Mouse (Mus musculus) heart, embryonic 15.5 days (tissue): Measurements from ENCODE around the gene Ift80. TPM values are rescaled to one million over a fixed set of nuclear protein-coding genes. Genes with fewer than 3 reads are reported as not detected.

ENCODE experiments used
- ATAC-seq: fragments of 200-750 bp; cut with Nextera tagmentation; replicated peaks from 2 replicates; pipeline ENCODE4 v1.8.0; 2017; ENCODE audit warnings: low read depth, moderate TSS enrichment; ENCODE audit not compliant: insufficient number of reproducible peaks, insufficient read depth, low FRiP score
- H3K27ac ChIP-seq: fragments of 300-500 bp; sonication (generic); 2 replicates; pipeline ENCODE4 v1.5.1; 2015; ENCODE audit warnings: mild to moderate bottlenecking, inconsistent platforms
- H3K27me3 ChIP-seq: fragments of 300-500 bp; sonication (generic); 2 replicates; pipeline ENCODE4 v1.6.1; 2015; ENCODE audit warnings: inconsistent platforms
- H3K36me3 ChIP-seq: fragments of 300-500 bp; sonication (generic); 2 replicates; pipeline ENCODE4 v1.6.1; 2015; ENCODE audit warnings: mild to moderate bottlenecking, inconsistent platforms
- H3K4me1 ChIP-seq: fragments of 300-500 bp; sonication (generic); replicated peaks from 2 replicates; pipeline ENCODE4 v1.6.1; 2015; ENCODE audit warnings: inconsistent platforms
- H3K4me2 ChIP-seq: fragments of 300-500 bp; sonication (generic); 2 replicates; pipeline ENCODE4 v1.6.1; 2015; ENCODE audit warnings: inconsistent platforms, mild to moderate bottlenecking, moderate library complexity
- H3K4me3 ChIP-seq: fragments of 300-500 bp; sonication (generic); 2 replicates; pipeline ENCODE4 v1.5.1; 2015; ENCODE audit warnings: mild to moderate bottlenecking, inconsistent platforms
- H3K9ac ChIP-seq: fragments of 300-500 bp; sonication (generic); 2 replicates; pipeline ENCODE4 v1.6.1; 2015; ENCODE audit warnings: mild to moderate bottlenecking, inconsistent platforms
- H3K9me3 ChIP-seq: fragments of 300-500 bp; sonication (generic); replicated peaks from 2 replicates; pipeline ENCODE4 v1.6.1; 2016; ENCODE audit warnings: inconsistent platforms
- WGBS: fragments of 180-500 bp; shearing (Covaris S2); methylation state at CpG from one replicate; pipeline ENCODE4 v1.1.7; 2015; ENCODE audit warnings: mixed read lengths; 5-methylcytosine and 5-hydroxymethylcytosine counted together
- polyA plus RNA-seq: library from polyadenylated mRNA; unstranded; fragments of >200 nt; fragmentation: Nextera tagmentation; extraction: Ambion mirVana; gene quantifications from 2 replicates; pipeline ENCODE4 v1.2.1, GENCODE M21; 2015

The Ift80 gene
- polyA plus RNA-seq: 8.4 and 10.0 TPM in 2 replicates

GRCm38 (mm10) chr3:69004437-69005337 lies at the start of gene Ift80, which contains the start of gene Smc4:
Gene Ift80, minus strand, starts transcription at chr3:69004570.
Gene Smc4, plus strand, starts transcription at chr3:69004738.
- Histone ChIP-seq H3K27me3 (no peaks in the 10 kb centered on the region), H3K9me3 (no peaks in the 10 kb centered on the region), H3K4me3 (peak within 1 kb of the TSS; percentile 93), H3K27ac (peak within 1 kb of the TSS; percentile 96), H3K9ac (peak within 1 kb of the TSS; percentile 91), H3K36me3 (no peaks in the 10 kb centered on the region), H3K4me1 (peaks cover 15% of the 10 kb centered on the region), H3K4me2 (peak within 1 kb of the TSS; percentile 82)
- peak; percentile 93 for ATAC-seq
- WGBS: under 1% methylated on average over 71 of the region's 76 CpGs

DNA sequence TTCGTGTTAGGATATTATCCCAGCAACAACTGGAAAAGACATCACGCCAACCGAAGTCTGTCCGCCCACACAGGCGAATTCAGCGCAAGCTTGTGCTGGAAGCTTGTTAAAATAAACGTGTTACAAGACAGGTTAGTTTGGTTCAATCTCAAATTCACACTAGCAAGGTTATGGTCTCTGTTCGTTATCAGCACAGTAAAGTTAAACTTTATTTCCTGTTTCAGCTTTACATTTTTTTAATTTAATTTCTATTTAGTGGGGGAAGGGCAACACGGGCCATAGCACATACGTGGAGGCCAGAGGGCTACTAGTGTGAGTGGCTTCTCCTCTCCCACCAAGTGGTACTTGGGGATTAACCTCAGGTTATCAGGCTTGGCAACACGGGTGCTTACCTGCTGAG lies 47.5 kb upstream of the Ift80 start:
- 87% methylated on average over 11 of the region's 11 CpGs for WGBS
- no peak overlapping the region for H3K4me2 ChIP-seq
- H3K9ac ChIP-seq: no peak overlapping the region
- no peaks in the 10 kb centered on the region for H3K36me3 ChIP-seq
- H3K27me3 ChIP-seq: no peaks in the 10 kb centered on the region
- no peak for ATAC-seq
- no peaks in the 10 kb centered on the region for H3K4me1 ChIP-seq
- H3K27ac ChIP-seq: no peak overlapping the region
- no peaks in the 10 kb centered on the region for H3K9me3 ChIP-seq
- no peak overlapping the region for H3K4me3 ChIP-seq

DNA sequence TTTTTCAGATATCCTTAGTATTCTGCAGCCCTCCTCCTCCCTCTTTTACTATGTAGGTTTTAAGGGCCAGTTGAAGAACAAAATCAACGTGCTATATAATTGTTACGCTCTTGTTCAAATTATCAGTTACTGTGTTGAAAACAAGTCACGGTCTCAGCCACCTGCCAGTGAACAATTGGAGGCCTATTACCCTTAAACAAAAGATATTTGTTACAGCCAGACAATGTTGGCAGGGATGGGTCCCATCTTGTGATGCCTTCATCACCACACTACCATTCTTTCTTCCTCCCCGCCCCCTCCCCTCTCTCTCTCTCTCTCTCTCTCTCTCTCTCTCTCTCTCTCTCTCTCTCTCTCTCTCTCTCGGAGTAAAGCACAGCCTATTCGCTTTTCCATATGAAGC lies 44.6 kb upstream of the Ift80 start:
- Histone ChIP-seq H3K4me1 (peaks cover 12% of the 10 kb centered on the region), H3K4me2 (no peak overlapping the region), H3K9me3 (no peaks in the 10 kb centered on the region), H3K27me3 (no peaks in the 10 kb centered on the region), H3K4me3 (no peak overlapping the region), H3K9ac (no peak overlapping the region), H3K36me3 (no peaks in the 10 kb centered on the region), H3K27ac (no peak overlapping the region)
- 75% methylated on average over 6 of the region's 6 CpGs for whole genome bisulfite sequencing
- no peak for ATAC-seq

DNA sequence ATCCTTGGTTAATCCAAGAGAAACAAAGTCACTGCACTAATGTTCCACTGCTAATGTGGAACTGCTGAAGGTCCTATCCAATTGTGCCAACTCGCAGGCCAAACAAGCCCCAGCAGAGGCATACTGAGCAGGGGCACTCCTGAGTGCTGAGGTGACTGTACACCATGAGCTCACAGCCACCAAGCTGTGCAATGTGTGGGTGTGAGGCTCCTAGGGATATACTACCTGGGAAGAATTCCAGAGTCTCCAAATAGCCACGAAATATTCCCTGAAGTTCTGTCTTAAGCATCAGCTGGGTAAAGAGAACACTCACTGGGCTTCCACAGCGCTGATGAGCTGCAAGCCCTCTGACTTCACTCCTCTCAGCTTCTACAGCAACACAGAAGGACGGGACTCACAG lies 43.3 kb upstream of the Ift80 start:
- WGBS: 67% methylated on average over 4 of the region's 4 CpGs
- Histone ChIP-seq H3K4me2 (no peak overlapping the region), H3K4me1 (peaks cover 16% of the 10 kb centered on the region), H3K27ac (no peak overlapping the region), H3K4me3 (no peak overlapping the region), H3K9ac (no peak overlapping the region), H3K9me3 (no peaks in the 10 kb centered on the region), H3K36me3 (no peaks in the 10 kb centered on the region), H3K27me3 (no peaks in the 10 kb centered on the region)
- no peak for ATAC-seq

DNA sequence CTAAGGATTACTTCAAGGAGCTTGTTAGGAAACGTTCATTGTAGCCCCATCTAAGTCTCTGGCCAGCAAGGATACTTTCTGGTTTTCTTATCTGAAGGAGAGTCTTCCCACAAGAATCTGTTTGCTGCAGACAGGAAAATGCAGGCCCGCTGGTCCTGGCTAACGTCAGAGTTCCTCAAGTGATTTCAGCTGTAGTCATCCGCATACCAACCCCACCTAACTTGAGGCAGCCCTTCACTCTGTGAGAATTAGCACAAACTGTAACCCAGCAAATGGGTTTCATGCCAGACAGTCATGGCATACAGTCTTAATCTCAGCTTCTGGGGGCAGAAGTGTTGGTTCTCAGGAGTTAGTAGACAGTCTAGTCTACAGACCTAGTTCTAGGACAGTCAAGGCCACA lies 42.1 kb upstream of the Ift80 start:
- 41% methylated on average over 4 of the region's 4 CpGs for WGBS
- H3K9me3 ChIP-seq: no peaks in the 10 kb centered on the region
- H3K4me3 ChIP-seq: no peak overlapping the region
- no peak overlapping the region for H3K27ac ChIP-seq
- H3K4me1 ChIP-seq: peaks cover 19% of the 10 kb centered on the region
- no peak overlapping the region for H3K4me2 ChIP-seq
- no peaks in the 10 kb centered on the region for H3K27me3 ChIP-seq
- no peak for ATAC-seq
- no peak overlapping the region for H3K9ac ChIP-seq
- H3K36me3 ChIP-seq: no peaks in the 10 kb centered on the region

DNA sequence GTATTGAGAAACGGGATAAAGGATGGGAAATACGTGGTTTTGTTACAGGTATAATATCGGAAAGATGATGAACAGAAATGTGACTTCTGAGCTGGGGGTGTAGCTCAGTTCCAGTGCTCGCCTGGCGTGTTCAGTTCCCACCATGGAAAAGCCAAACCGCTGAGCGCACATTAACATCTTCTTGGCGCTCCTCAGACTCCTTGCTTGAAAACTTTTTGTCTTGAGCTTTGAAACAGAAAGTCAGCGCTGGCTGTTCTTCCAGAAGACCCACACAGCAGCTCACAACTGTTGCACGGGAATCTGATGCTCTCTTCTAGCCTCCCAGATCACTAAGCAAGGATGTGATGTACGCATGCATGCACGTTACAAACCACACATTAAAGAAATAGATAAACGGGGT lies 41.4 kb upstream of the Ift80 start:
- H3K36me3 ChIP-seq: no peaks in the 10 kb centered on the region
- H3K27ac ChIP-seq: peak overlapping the region; percentile 96; the same call in 1 of the 2 replicates
- peak overlapping the region; percentile 93 for H3K4me3 ChIP-seq
- 29% methylated on average over 13 of the region's 13 CpGs for WGBS
- 0 out of 2 replicates have a peak overlapping the region, but pooled peaks have one; percentile 71 for H3K9ac ChIP-seq
- no peak for ATAC-seq
- peaks cover 23% of the 10 kb centered on the region for H3K4me1 ChIP-seq
- H3K4me2 ChIP-seq: peak overlapping the region; percentile 73
- no peaks in the 10 kb centered on the region for H3K27me3 ChIP-seq
- H3K9me3 ChIP-seq: no peaks in the 10 kb centered on the region

DNA sequence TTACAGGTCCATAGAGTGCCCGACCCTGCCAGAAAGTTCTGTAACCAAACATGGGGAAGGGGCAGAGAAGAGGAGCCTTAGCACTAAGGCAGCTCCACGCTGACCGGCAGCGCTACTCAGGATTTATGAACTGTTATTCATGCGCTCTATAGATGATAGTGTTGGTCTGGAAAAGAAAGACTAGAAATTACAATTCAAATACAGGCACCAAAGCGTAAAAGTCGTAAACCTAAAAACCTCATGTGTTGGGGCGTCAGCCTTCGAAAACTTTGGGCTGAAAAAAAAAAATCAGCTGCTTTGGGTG lies 41.0 kb upstream of the Ift80 start:
- no peaks in the 10 kb centered on the region for H3K27me3 ChIP-seq
- peak overlapping the region; percentile 71 for H3K9ac ChIP-seq
- peaks cover 25% of the 10 kb centered on the region for H3K4me1 ChIP-seq
- H3K9me3 ChIP-seq: no peaks in the 10 kb centered on the region
- no peak for ATAC-seq
- H3K4me3 ChIP-seq: peak overlapping the region; percentile 93
- peaks cover 3% of the 10 kb centered on the region for H3K36me3 ChIP-seq
- WGBS: 7% methylated on average over 9 of the region's 9 CpGs
- peak overlapping the region; percentile 73 for H3K4me2 ChIP-seq
- peak overlapping the region; percentile 96 for H3K27ac ChIP-seq

- H3K36me3 ChIP-seq: peaks cover 6% of the 10 kb centered on the region
- under 1% methylated on average over 76 of the region's 80 CpGs for WGBS
- H3K27ac ChIP-seq: peak within 1 kb of the TSS; percentile 96
- peak; percentile 94 for ATAC-seq
- peak within 1 kb of the TSS; percentile 89 for H3K9ac ChIP-seq
- peak within 1 kb of the TSS; percentile 73 for H3K4me2 ChIP-seq
- H3K4me1 ChIP-seq: peaks cover 25% of the 10 kb centered on the region
- H3K4me3 ChIP-seq: peak within 1 kb of the TSS; percentile 93
- no peaks in the 10 kb centered on the region for H3K27me3 ChIP-seq
- no peaks in the 10 kb centered on the region for H3K9me3 ChIP-seq
Observed at GRCm38 (mm10) chr3:69044645-69045399, 40.5 kb upstream of the Ift80 start, which contains the start of gene Trim59. Gene Trim59, minus strand, starts transcription at chr3:69044755.

- no peaks in the 10 kb centered on the region for H3K27me3 ChIP-seq
- peak overlapping the region; percentile 73 for H3K4me2 ChIP-seq
- H3K4me1 ChIP-seq: peaks cover 25% of the 10 kb centered on the region
- ATAC-seq: peak; percentile 41
- H3K9ac ChIP-seq: peak overlapping the region; percentile 89
- under 1% methylated on average over 41 of the region's 42 CpGs for WGBS
- peaks cover 10% of the 10 kb centered on the region for H3K36me3 ChIP-seq
- no peaks in the 10 kb centered on the region for H3K9me3 ChIP-seq
- H3K4me3 ChIP-seq: peak overlapping the region; percentile 93
- H3K27ac ChIP-seq: peak overlapping the region; percentile 96
Observed at GRCm38 (mm10) chr3:69044167-69044591, 39.8 kb upstream of the Ift80 start.

- WGBS: 62% methylated on average over 5 of the region's 5 CpGs
- peaks cover 16% of the 10 kb centered on the region for H3K36me3 ChIP-seq
Observed at GRCm38 (mm10) chr3:69041298-69041697, 36.9 kb upstream of the Ift80 start.

GRCm38 (mm10) chr3:69040105-69040504 lies 35.7 kb upstream of the Ift80 start:
- Histone ChIP-seq H3K9me3 (no peaks in the 10 kb centered on the region), H3K4me1 (peaks cover 13% of the 10 kb centered on the region), H3K9ac (no peak overlapping the region), H3K27ac (no peak overlapping the region), H3K27me3 (no peaks in the 10 kb centered on the region), H3K4me3 (no peak overlapping the region), H3K36me3 (peaks cover 24% of the 10 kb centered on the region), H3K4me2 (0 out of 2 replicates have a peak overlapping the region, but pooled peaks have one; percentile 47)
- 80% methylated on average over 2 of the region's 2 CpGs for WGBS
- no peak for ATAC-seq

More at GRCm38 (mm10) chr3:69041298-69041697, 36.9 kb upstream of the Ift80 start:
- H3K4me1 ChIP-seq: peaks cover 21% of the 10 kb centered on the region
- no peaks in the 10 kb centered on the region for H3K9me3 ChIP-seq
- peak overlapping the region; percentile 47 for H3K4me2 ChIP-seq
- no peak for ATAC-seq
- H3K27ac ChIP-seq: no peak overlapping the region
- H3K4me3 ChIP-seq: peak overlapping the region; percentile 20
- H3K9ac ChIP-seq: no peak overlapping the region
- no peaks in the 10 kb centered on the region for H3K27me3 ChIP-seq
